In the genomic region with DNA sequence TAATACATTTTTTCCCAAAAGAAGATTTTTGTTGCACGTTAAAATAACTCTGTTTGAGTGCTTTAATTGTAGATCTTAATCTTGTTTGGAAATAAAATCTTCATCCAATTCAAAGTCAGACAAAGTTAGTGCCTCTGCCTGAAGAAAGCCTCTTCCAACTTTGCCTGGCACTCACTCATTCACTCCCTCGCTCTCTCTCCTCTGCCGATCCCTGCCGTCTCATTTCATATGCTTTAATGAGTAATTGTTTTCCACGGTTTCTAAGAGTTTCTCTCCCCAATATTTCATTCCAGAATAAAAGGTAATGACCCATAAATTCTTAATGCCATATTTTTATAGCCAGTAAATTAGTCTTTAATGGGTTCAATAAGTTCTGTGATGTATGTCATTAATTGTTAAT, we compare ENCODE assay signal across 28 mouse cellular contexts. TPM values are rescaled to one million over a fixed set of nuclear protein-coding genes. Genes with fewer than 3 reads are reported as not detected.
"Had no signal": no experiment of that assay in that cellular context is flagged by ENCODE, and none has a peak within 500 bp of the region (broad histone marks: within the 10 kb centered on the region; RNA-seq: fewer than 3 reads in every experiment).

No protein-coding gene starts in this region.

- H3K4me3 ChIP-seq: left cerebral cortex, adult 2 months; liver, embryonic 13.5 days; midbrain, embryonic 13.5 days had no signal

- H3K27me3 ChIP-seq: liver, embryonic 13.5 days had no signal

- H3K36me3 ChIP-seq: liver, embryonic 13.5 days; midbrain, embryonic 13.5 days had no signal

- H3K9ac ChIP-seq: liver, embryonic 13.5 days; midbrain, embryonic 13.5 days had no signal

- H3K4me1 ChIP-seq: liver, embryonic 13.5 days had no signal

- H3K27ac ChIP-seq: left cerebral cortex, adult 2 months; liver, embryonic 13.5 days; midbrain, embryonic 13.5 days had no signal

- H3K4me2 ChIP-seq: liver, embryonic 13.5 days; midbrain, embryonic 13.5 days had no signal

- H3K9me3 ChIP-seq: liver, embryonic 13.5 days; midbrain, embryonic 13.5 days had no signal

- DNase-seq: kidney, postnatal 10 days; kidney, postnatal 36 days; layer of hippocampus, postnatal 36 days; liver, embryonic 13.5 days; lung, adult 2 months; lung, postnatal 14 days; lung, postnatal 4 days; thymus, adult 18-20 months; thymus, postnatal 36 days had no signal

RNA-seq across cellular contexts. Expression of gene A230072I06Rik, which starts 10.8 kb away (rescaled TPM):
- total RNA-seq: layer of hippocampus, adult 8-10 months; layer of hippocampus, postnatal 36 days; left cerebral cortex, adult 2 months; left cerebral cortex, postnatal 10 days; left cerebral cortex, postnatal 36 days; liver, adult 2 months; megakaryocyte progenitor cell, adult 5-6 weeks; megakaryocyte-erythroid progenitor cell, adult 5-6 weeks; midbrain, postnatal 0 days had no signal
- polyA plus RNA-seq: kidney, embryonic 14.5 days; limb, embryonic 11.5 days; limb, embryonic 14.5 days; liver, adult 2 months; liver, embryonic 13.5 days; liver, embryonic 16.5 days; lung, adult 2 months; lung, embryonic 16.5 days; midbrain, postnatal 0 days; neural tube, embryonic 11.5 days; small intestine, adult 2 months; spleen, adult 2 months; testis, adult 2 months; urinary bladder, adult 2 months had no signal
